Mouse (Mus musculus) bone marrow macrophage, adult 2 months (primary cell): ENCODE results near the gene Trir.

Experiments
- CTCF ChIP-seq: IDR thresholded peaks from 2 replicates; pipeline ENCODE4 v1.5.1; 2012; ENCODE audit warnings: low read depth, mild to moderate bottlenecking, low read length, moderate library complexity
- POLR2A ChIP-seq: IDR thresholded peaks from 2 replicates; pipeline ENCODE4 v1.6.1; 2012; ENCODE audit warnings: mild to moderate bottlenecking, low read depth, low read length, borderline replicate concordance

DNA sequence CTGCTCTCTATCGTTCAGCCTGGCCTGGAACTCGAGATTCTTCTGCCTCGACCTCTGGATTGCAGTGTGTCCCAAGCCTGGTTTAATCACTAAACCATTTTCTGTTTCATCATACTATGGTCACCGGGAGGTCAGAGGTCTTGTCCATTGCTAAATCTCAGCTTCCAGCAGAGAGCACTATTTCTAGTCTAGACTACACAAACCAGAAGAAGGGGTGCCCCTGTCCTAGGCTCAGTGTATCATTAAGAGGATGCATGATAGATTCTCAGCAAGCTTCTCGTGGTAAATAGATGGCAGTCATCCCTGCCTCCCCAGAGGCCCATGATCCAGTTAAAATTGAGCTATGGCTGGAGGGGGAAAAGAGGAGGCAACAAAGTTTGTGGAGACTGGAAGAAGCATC is 44.4 kb downstream of the Trir start:
- no peak for TF ChIP-seq POLR2A
- no peak for TF ChIP-seq CTCF
